Mouse (Mus musculus): ENCODE results near the gene Morf4l1. TPM values are rescaled to one million over a fixed set of nuclear protein-coding genes. Genes with fewer than 3 reads are reported as not detected.
"Not testable (repeated sequence)": the region's sequence is repeated elsewhere in the genome, so short reads cannot be mapped to it uniquely, and the experiment has no call there.

Morf4l1 gene
- total RNA-seq, 1 experiment from 2014 or later, result 441 TPM

DNA sequence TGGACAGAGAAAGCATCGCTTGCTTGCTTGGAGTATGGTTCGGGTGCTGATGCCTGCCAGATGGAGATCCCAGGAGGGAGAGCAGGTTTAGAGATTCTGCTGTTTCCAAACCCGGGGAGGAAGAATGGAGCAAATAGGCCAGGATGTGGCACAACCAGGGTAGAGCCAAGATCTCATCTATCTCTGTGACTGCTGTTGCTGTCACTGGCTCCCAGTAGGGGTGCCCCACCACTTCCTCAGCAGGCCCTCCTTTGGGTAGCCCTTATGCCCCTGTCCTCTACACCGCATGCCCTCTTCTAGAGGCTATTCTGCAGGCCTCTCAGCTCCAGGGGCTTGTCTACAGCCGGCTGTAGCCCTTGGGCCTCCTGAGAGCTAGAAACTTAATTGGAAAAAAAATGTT is 38.4 kb downstream of the Morf4l1 start:
- no peak for ATAC-seq (replicated peaks; ENCODE audit: insufficient number of reproducible peaks, low FRiP score, low TSS enrichment, poor library complexity, severe bottlenecking)

DNA sequence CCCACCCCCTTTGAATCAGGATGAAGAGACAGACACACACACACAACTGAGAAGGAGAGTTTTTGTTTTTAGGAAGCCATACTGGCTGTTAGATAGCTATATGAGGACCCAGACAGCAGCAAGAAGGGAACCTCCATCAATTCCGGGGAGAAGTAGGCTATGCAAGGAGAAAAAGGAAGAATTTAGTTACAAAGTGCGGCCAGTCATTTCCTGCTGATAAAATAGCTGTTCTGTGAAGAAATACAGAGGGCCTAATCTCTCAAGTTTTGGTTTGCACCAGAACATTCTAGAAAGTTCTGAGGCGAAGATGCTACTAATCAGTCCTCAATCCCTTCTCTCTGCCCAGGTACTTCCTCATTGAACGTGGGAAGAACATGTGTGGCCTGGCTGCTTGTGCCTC is 39.2 kb downstream of the Morf4l1 start:
- no peak for ATAC-seq (replicated peaks; ENCODE audit: insufficient number of reproducible peaks, low FRiP score, low TSS enrichment, poor library complexity, severe bottlenecking)

DNA sequence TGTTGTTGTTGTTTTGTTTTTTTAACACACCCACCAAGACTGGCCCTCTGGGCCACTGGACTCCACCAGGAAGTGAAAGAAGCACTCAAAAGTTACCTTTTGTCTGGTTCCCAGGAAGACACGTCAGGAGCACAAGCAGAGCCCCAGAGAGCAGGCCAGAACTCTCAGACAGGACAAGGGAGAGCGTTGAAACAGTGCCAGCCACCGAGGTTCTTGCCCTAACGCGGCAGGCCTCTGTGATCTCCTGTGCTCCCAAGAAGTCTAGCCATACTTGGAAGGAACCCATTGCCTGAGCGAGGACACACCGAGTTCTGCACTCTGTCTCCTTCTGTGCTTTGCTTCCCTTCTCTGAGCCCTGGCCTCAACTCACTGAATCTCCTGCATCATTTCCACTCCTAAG is 44.4 kb downstream of the Morf4l1 start:
- no peak for ATAC-seq (replicated peaks; ENCODE audit: insufficient number of reproducible peaks, low FRiP score, low TSS enrichment, poor library complexity, severe bottlenecking)

DNA sequence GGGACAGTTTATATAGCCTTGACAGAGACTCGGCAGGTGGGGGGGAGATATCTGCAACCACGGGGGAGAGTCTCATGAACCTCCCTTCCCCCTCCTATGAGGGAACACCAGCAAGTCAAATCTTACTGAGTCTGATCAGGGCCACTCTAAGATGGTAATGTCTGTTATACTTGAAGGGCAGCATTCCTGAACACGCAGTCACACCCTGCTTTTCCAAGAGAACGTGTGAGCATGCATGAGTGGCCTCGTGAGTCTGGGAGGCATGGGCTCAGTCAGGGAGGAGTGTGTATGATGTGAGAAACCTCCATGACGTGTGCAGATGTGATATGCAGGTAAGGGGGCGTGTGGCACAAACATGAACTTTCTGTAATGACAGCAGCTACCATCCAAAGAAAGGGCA is 45.1 kb downstream of the Morf4l1 start:
- ATAC-seq (replicated peaks; ENCODE audit: insufficient number of reproducible peaks, low FRiP score, low TSS enrichment, poor library complexity, severe bottlenecking), result no peak

DNA sequence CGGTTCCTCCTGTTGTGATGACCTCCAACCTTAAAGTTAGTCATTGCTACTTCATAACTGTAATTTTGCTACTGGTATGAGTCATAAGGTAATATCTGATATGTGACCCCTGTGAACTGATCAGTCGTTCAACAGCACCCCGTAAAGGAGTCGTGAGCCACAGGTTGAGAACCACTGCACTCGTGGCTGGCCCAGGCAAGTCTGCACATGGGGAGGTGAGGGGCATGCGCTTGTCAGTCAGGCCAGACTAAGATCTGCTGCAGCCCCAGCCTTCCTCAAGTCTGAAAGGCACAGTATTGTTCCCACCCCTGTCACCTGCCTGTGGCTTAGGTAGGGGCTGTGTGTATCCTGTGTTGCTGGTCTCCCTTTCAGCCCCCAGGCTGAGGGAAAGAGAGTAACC is 45.8 kb downstream of the Morf4l1 start:
- ATAC-seq (replicated peaks; ENCODE audit: insufficient number of reproducible peaks, low FRiP score, low TSS enrichment, poor library complexity, severe bottlenecking), result no peak

DNA sequence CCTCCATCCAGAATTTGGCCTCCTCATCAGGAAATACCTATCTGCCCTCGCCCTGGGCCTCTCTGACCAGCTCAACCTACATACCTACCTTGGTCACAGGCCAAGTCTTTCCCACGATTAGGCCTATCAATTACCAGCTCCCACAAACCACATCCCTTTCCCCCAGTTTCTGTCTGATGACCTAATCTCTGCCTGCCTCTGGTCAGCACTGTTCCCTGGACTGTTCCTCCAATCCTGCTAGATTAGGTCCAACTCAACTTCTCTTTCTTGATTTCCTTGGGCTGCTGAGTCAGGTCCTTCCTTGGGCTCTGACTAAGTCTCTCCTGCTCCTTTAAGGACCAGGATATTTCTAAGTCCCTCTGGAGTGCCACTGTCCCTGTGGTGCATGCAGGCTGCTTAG is 47.2 kb downstream of the Morf4l1 start:
- ATAC-seq (replicated peaks; ENCODE audit: insufficient number of reproducible peaks, low FRiP score, low TSS enrichment, poor library complexity, severe bottlenecking), result no peak

DNA sequence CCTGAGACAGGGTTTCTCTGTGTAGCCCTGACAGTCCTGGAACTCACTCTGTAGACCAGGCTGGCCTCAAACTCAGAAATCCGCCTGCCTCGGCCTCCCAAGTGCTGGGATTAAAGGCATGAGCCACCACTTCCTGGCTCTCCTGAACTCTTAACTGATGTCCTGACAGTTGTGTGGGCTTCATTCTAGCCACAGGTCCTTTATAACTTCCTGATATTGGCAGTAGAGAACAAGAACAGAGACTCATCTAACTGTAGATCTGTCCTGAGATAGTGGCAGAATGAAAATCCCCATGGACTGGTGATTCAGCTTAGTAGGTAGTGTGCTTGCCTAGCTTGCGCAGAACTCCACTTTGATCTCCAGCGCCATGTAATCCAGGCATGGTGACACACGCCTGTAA is 53.6 kb downstream of the Morf4l1 start:
- not testable (repeated sequence) for ATAC-seq (replicated peaks; ENCODE audit: insufficient number of reproducible peaks, low FRiP score, low TSS enrichment, poor library complexity, severe bottlenecking)

DNA sequence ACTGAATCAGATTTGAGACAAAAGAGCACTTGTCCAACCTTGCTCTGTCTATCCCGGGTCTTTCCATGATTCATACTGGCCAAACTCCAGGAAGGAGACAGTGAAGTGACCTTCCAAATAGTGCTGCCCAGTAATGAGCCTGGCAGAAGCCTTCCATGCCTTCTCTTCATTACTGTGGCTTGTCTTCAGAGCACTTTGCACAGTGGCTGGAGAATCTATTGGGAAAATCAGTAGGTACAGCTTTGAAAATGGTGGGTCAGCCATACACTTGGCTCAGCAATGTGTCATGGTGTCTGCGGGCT is 54.0 kb downstream of the Morf4l1 start:
- ATAC-seq (replicated peaks; ENCODE audit: insufficient number of reproducible peaks, low FRiP score, low TSS enrichment, poor library complexity, severe bottlenecking), result no peak

DNA sequence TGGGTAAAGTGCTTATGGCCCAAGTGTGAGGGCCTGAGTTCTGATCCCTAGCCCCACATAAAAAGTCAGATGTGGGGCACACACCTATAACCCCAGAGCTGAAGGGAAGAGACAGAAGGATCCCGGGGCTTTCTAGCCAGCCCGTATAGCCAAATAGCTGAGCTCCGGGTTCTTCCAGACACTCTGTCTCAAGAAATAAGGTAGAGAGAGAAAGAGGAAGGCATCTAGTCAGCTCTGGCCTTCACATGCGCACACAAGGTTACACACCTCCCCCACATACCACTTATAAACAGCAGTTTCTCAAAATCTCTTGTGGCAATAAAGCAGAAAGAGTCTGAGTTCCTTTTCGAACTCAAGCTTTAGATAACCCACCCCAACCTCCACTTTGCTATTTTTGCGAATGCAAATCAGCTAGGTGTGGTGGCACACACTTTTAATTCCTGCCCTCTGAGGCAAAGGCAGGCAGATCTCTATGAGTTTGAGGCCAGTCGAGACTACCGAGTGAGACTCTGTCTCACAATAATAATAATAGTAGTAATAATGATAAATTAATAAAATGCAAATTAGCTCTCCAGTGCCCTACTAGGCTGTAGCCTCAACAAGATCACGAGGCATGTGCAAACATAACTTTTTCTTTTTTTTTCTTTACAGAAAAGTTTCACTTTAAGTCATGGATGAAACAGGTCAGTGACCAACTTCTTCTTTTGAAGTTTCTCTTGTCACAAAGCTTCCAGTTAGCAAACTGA is 54.6 kb downstream of the Morf4l1 start:
- peak; percentile 60 for ATAC-seq (replicated peaks; ENCODE audit: insufficient number of reproducible peaks, low FRiP score, low TSS enrichment, poor library complexity, severe bottlenecking)

DNA sequence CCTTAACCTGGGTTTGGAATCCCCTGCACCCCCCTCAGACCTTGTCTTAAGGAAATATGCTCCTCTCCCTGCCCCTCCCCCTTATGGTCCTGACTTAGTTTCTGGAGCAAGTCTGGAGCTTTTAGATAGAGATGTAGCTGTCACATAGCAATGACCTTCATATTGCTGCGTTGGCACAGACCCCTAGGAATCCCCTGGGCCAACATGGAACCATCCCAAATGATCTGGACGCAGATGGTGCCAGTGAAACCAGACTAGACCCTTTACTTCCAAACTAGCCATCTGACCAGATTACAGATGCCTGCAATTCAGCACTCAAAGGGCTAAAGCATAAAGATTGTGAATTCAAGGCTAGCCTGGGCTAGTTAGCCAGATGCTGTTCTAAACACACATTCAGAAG is 57.9 kb downstream of the Morf4l1 start:
- ATAC-seq (replicated peaks; ENCODE audit: insufficient number of reproducible peaks, low FRiP score, low TSS enrichment, poor library complexity, severe bottlenecking), result no peak

DNA sequence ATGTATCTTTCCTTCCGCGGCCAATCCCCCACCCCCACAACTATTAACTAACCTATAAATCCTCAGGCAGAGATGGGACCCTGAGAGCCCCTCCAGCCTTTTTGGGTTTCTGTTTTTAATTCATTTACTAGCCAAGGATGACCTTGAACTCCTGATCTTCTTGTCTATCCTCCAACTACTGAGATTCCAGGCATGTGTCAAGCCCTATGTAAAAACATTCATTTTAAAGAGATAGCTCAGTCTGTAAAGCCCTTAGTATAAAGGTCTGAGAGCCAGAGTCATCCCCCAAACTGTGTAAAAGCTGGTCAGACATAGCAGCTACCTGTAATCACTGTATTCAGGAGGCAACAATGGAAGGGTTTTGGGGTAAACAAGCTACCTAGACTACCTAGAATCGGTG is 58.7 kb downstream of the Morf4l1 start:
- no peak for ATAC-seq (replicated peaks; ENCODE audit: insufficient number of reproducible peaks, low FRiP score, low TSS enrichment, poor library complexity, severe bottlenecking)

DNA sequence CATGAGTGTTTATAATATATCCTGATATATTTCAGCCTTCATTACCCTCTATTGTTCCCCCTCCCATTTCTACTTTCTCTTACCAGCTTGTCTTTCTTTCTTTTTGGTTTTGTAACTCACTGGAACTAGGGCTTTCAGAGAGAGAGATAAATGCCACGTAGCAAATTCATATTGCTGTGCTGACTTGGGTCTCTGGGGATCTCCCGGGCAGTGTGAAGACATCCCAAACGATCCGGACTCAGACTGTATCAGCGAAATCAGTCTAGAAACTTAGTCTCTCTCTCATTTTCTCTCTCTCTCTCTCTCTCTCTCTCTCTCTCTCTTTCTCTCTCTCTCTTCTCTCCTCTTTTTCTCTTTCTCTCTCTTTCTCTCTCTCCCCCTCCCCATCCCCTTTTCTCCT is 59.2 kb downstream of the Morf4l1 start:
- no peak for ATAC-seq (replicated peaks; ENCODE audit: insufficient number of reproducible peaks, low FRiP score, low TSS enrichment, poor library complexity, severe bottlenecking)

DNA sequence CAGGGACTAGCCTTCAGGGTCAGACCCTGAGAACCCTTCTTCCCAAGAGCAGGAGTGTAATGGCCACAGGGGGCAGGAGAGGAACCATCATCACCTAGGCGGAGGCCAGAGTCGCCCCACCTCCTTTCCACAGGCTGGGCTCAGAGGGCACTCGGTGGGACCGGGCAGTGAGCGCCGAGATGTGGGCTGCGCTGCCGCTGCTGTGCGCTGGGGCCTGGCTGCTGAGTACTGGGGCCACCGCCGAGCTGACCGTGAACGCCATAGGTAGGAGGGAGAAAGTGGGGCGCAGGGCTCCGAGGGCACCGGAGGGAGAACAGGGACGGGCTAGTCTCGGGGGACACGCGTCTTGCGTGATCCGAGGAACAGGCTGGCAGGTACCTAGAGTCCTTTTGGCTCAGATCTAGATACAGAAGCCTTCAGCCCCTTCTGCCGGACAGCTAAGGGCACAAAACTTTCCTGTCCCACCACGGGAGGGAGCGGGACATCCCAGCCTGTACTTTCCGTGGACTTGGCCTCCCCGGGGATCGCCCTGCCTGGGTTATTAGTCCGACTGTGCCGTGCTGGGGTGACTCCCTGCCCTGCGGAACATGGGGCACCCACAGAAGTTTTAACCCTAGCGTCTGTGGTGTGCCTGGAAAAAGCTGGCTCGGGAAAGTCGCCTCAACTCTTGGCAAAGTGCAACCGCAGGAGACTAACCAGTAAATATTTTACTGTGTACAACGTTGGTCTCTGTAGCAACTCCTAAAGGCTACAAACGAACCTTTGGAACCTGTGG is 60.0 kb downstream of the Morf4l1 start:
- ATAC-seq (replicated peaks; ENCODE audit: insufficient number of reproducible peaks, low FRiP score, low TSS enrichment, poor library complexity, severe bottlenecking), result peak; percentile 96

DNA sequence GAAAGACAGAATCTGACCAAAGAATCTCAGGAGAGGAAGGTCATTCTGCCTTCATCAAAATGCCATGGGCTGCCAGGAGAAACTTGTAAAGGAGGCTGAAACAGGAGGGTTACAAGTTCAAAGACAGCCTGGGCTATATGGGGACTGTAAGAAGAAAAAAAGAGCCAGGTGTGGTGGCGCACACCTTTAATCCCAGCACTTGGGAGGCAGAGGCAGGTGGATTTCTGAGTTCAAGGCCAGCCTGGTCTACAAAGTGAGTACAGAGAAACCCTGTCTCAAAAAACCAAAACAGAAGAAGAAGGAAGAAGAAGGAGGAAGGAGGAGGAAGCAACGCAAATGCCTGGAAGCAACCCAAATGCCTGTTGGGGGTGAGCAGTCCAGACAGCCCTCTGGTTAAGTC is 60.7 kb downstream of the Morf4l1 start, which contains the start of gene Ctsh:
Gene Ctsh, plus strand, starts transcription at position 301 of the 400 bp plus-strand sequence.
- no peak for ATAC-seq (replicated peaks; ENCODE audit: insufficient number of reproducible peaks, low FRiP score, low TSS enrichment, poor library complexity, severe bottlenecking)

DNA sequence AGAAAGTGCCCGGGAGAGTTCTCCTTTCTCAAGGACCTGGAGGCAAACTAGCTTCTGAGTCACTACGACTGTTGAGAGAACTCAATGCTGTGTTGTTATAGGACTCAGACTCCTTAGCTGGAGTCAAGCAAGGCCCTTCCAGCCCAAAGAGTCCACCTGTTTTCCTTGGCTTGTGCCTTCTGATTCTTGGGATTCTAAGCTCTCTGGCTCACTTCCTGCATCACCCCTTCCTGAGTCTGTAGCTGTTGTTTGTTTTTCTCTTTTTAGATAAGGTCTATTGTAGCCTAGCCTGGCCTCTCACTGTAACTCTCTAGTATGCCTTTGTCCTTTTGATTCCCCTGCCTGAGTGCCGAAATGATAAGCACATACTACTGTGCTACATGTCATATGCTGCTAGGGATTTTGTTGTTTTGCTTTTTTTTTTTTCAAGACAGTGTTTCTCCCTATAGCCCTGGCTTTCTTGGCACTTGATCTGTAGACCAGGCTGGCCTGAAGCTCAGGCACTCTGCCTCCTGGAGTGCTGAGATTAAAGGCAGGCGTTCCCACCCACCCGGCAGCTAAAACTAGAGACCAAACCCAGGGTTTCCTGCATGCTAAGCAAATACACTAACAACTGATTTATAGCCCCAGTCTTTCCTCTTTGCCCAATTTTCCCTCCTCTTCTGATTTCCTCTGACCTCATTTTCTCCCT is 66.5 kb downstream of the Morf4l1 start:
- no peak for ATAC-seq (replicated peaks; ENCODE audit: insufficient number of reproducible peaks, low FRiP score, low TSS enrichment, poor library complexity, severe bottlenecking)

DNA sequence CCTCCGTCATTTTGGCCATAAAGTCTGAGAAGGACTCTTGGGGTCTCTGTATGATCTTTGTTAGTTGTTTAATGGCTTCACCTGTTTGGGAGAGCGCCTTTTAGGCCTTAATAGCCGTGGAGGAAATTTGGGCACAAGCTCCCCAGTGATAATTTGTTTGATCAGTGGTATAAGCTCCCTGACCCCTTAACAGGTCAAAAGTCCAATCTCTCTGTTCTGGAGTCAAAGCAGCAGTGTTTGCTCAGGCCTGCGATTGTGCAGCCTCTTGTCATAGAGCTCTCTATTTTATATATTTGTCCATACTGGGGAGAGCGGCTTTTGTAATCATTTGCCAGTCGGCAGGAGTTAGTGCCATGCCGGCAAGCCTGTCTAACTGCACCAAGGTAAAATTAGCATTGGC is 69.4 kb downstream of the Morf4l1 start:
- no peak for ATAC-seq (replicated peaks; ENCODE audit: insufficient number of reproducible peaks, low FRiP score, low TSS enrichment, poor library complexity, severe bottlenecking)

DNA sequence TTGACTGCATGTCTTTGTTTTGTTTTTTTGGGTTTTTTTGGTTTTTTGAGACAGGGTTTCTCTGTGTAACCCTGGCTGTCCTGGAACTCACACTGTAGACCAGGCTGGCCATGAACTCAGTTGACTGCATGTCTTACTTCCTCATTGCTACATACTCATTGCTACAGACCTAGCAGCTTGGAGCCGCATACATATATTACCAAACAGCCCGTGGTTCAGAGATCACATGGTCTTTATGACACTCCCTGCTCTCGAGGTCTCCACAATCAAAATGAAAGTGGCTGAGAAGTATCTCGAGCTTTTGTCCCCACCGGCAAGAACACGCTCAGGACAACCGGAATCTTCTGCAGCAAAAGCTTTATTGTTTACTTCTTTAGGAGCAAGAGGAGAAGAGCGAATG is 71.7 kb downstream of the Morf4l1 start:
- peak; percentile 100 for ATAC-seq (replicated peaks; ENCODE audit: insufficient number of reproducible peaks, low FRiP score, low TSS enrichment, poor library complexity, severe bottlenecking)
